Mouse (Mus musculus): ENCODE data around the gene Uggt2. TPM values are rescaled to one million over a fixed set of nuclear protein-coding genes. Genes with fewer than 3 reads are reported as not detected.

The Uggt2 gene
- 8.9 and 10.2 TPM in 2 replicates for polyA plus RNA-seq (2015; fragmentation: Nextera tagmentation; extraction: Ambion mirVana)

DNA sequence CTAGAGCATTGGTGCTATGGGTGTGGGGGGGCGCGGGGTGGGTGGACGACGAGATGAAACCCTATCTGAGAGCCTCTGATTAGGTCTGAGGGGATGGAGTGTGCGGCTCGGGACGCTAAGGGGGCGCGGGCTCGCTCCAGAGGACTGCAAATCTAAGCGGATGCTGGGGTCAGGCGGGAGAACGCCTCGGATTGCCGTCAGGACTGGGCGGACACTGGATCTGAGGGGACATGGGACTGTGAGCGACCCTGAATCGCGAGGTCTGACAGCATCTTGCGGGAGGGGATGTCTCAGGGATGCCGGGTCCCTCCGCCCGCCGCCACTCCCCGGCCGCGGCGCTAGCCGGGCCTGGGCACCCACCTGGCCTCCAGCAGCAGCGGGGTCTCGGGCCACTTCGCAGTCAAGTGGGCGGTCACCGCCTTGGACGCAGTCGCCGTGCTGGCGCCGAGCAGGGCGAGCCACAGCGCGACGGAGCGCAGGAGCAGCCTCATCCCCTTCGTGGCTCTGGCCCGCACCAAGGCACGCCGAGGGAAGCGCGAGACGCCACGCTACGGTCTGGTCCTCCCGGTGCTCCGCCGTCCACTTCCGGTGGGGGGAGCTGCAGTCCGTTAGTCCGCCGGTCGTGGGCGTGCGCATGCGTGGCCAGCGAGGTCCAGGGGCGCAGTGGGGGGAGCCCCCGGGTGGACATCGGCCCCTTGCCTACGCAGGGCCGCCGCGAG lies at the start of gene Uggt2:
Uggt2 (minus strand) TSS at position 580 of the 719 bp plus-strand sequence.
- peak within 1 kb of the TSS; percentile 67 for H3K4me3 ChIP-seq (replicated peaks; ENCODE audit: low read length)
- H3K4me2 ChIP-seq (ENCODE audit: low read depth, low read length): peak within 1 kb of the TSS; percentile 84
- peak; percentile 90 for ATAC-seq (ENCODE audit: insufficient read depth, low FRiP score)
- WGBS: under 1% methylated on average over 70 of the region's 72 CpGs
- no peaks in the 10 kb centered on the region for H3K36me3 ChIP-seq (ENCODE audit: control insufficient read depth, insufficient read depth, low read length)
- peak within 1 kb of the TSS; percentile 46; the same call in 1 of the 2 replicates for H3K27ac ChIP-seq (ENCODE audit: low read length)
- peak within 1 kb of the TSS; percentile 82 for H3K9ac ChIP-seq (ENCODE audit: low read length)
- H3K4me1 ChIP-seq (ENCODE audit: control insufficient read depth, insufficient read depth, low read length): no peaks in the 10 kb centered on the region
- H3K27me3 ChIP-seq (ENCODE audit: control insufficient read depth, insufficient read depth, low read length): no peaks in the 10 kb centered on the region
- no peaks in the 10 kb centered on the region for H3K9me3 ChIP-seq (replicated peaks; ENCODE audit: control insufficient read depth, low read length)

DNA sequence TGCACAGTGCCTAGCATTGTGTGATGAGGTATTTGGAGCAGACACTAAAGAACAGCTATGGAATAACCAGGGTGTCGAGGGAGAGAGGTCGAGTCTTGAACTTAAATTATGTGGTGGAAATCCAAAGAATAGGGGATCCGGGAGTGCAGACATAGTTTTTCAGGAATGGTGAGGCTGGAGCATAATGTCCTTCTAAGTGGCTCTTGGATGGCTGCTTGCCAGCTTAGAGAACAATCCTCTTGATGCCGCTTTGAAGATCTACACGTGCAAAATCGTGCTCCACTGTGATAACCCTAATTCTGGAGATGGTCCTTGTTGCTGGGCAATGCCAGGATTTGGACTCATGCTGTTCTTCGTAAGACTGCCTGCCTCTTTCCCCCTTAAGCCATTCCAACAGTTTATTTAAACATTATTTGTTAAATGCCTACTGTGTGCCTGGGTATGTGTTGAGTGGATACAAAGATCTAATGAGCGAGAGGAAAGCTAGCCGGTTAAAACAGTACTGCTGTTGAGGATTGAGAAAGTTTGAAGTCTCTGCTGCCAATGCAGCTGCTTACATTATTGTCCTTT lies 40.2 kb upstream of the Uggt2 start:
- Histone ChIP-seq H3K9me3 (replicated peaks; ENCODE audit: control insufficient read depth, low read length) (no peaks in the 10 kb centered on the region), H3K27me3 (ENCODE audit: control insufficient read depth, insufficient read depth, low read length) (peaks cover 20% of the 10 kb centered on the region)

GRCm38 (mm10) chr14:119138786-119139100 lies 39.5 kb upstream of the Uggt2 start:
- H3K9me3 ChIP-seq (replicated peaks; ENCODE audit: control insufficient read depth, low read length): no peaks in the 10 kb centered on the region
- H3K4me1 ChIP-seq (ENCODE audit: control insufficient read depth, insufficient read depth, low read length): peaks cover 9% of the 10 kb centered on the region; the same call in 1 of the 2 replicates
- H3K27ac ChIP-seq (ENCODE audit: low read length): no peak overlapping the region
- peak overlapping the region; percentile 67 for H3K4me3 ChIP-seq (replicated peaks; ENCODE audit: low read length)
- peaks cover 20% of the 10 kb centered on the region for H3K27me3 ChIP-seq (ENCODE audit: control insufficient read depth, insufficient read depth, low read length)
- ATAC-seq (ENCODE audit: insufficient read depth, low FRiP score): no peak
- H3K36me3 ChIP-seq (ENCODE audit: control insufficient read depth, insufficient read depth, low read length): no peaks in the 10 kb centered on the region
- WGBS: 2% methylated on average over 20 of the region's 20 CpGs
- H3K4me2 ChIP-seq (ENCODE audit: low read depth, low read length): peak overlapping the region; percentile 98
- H3K9ac ChIP-seq (ENCODE audit: low read length): peak overlapping the region; percentile 69; the same call in 1 of the 2 replicates

More for the DNA sequence above, 40.2 kb upstream of the Uggt2 start:
- ATAC-seq (ENCODE audit: insufficient read depth, low FRiP score): no peak
- 46% methylated on average over 9 of the region's 9 CpGs for WGBS
- H3K27ac ChIP-seq (ENCODE audit: low read length): no peak overlapping the region
- H3K4me3 ChIP-seq (replicated peaks; ENCODE audit: low read length): peak overlapping the region; percentile 67; the same call in 1 of the 2 replicates
- H3K4me1 ChIP-seq (ENCODE audit: control insufficient read depth, insufficient read depth, low read length): peaks cover 9% of the 10 kb centered on the region; the same call in 1 of the 2 replicates
- H3K9ac ChIP-seq (ENCODE audit: low read length): no peak overlapping the region
- H3K36me3 ChIP-seq (ENCODE audit: control insufficient read depth, insufficient read depth, low read length): no peaks in the 10 kb centered on the region
- peak overlapping the region; percentile 98 for H3K4me2 ChIP-seq (ENCODE audit: low read depth, low read length)

DNA sequence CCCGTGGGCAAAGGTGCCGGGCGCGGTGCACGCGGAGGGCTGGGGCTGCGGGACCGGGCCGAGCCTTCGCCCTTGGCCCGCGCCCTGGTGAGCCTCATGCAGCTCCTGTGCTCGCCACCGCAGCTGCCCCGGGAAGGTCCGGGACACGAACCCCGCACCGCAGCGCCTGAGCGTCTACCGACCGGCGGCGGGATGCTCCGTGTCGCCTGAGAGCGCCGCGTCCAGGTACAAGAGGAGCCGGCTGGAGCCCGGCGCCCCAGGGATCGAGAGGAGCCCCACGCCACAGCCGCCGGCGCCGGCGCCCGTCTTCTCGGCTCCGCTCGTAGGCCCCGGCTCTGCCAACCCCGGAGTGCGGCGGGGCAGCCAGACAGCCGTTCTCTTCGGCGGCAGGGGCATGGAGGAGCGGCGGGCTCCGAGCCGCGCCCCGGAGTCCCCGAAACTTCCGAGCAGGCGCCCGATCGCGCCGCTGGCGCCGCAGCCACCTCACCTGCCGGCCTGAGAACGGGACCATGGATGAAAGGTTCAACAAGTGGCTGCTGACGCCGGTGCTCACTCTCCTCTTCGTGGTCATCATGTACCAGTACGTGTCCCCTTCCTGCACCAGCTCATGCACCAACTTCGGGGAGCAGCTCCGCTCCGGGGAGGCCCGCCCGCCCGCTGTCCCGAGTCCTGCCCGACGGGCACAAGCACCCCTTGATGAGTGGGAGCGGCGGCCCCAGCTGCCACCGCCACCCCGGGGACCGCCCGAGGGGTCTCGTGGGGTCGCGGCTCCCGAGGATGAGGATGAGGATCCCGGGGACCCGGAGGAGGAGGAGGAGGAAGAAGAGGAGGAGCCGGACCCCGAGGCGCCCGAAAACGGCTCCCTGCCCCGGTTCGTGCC lies 38.9 kb upstream of the Uggt2 start, which contains the start of gene Hs6st3:
Hs6st3 (plus strand) TSS at position 436 of the 880 bp plus-strand sequence.
- H3K27ac ChIP-seq (ENCODE audit: low read length): no peak within 1 kb of the TSS
- no peaks in the 10 kb centered on the region for H3K9me3 ChIP-seq (replicated peaks; ENCODE audit: control insufficient read depth, low read length)
- H3K9ac ChIP-seq (ENCODE audit: low read length): peak within 1 kb of the TSS; percentile 69
- peaks cover 9% of the 10 kb centered on the region; the same call in 1 of the 2 replicates for H3K4me1 ChIP-seq (ENCODE audit: control insufficient read depth, insufficient read depth, low read length)
- ATAC-seq (ENCODE audit: insufficient read depth, low FRiP score): peak; percentile 51
- peak within 1 kb of the TSS; percentile 98 for H3K4me2 ChIP-seq (ENCODE audit: low read depth, low read length)
- H3K36me3 ChIP-seq (ENCODE audit: control insufficient read depth, insufficient read depth, low read length): no peaks in the 10 kb centered on the region
- H3K27me3 ChIP-seq (ENCODE audit: control insufficient read depth, insufficient read depth, low read length): peaks cover 20% of the 10 kb centered on the region
- H3K4me3 ChIP-seq (replicated peaks; ENCODE audit: low read length): peak within 1 kb of the TSS; percentile 67
- under 1% methylated on average over 97 of the region's 100 CpGs for WGBS

GRCm38 (mm10) chr14:119137512-119137905 lies 38.3 kb upstream of the Uggt2 start:
- peak overlapping the region; percentile 98 for H3K4me2 ChIP-seq (ENCODE audit: low read depth, low read length)
- no peak overlapping the region for H3K27ac ChIP-seq (ENCODE audit: low read length)
- WGBS: under 1% methylated on average over 38 of the region's 38 CpGs

GRCm38 (mm10) chr14:119127330-119127729 lies 28.1 kb upstream of the Uggt2 start:
- WGBS: 91% methylated on average over 2 of the region's 2 CpGs
- no peaks in the 10 kb centered on the region for H3K36me3 ChIP-seq (ENCODE audit: control insufficient read depth, insufficient read depth, low read length)
- no peak overlapping the region for H3K27ac ChIP-seq (ENCODE audit: low read length)

More at GRCm38 (mm10) chr14:119137512-119137905, 38.3 kb upstream of the Uggt2 start:
- Histone ChIP-seq H3K27me3 (ENCODE audit: control insufficient read depth, insufficient read depth, low read length) (peaks cover 20% of the 10 kb centered on the region), H3K4me3 (replicated peaks; ENCODE audit: low read length) (peak overlapping the region; percentile 67), H3K36me3 (ENCODE audit: control insufficient read depth, insufficient read depth, low read length) (no peaks in the 10 kb centered on the region), H3K9ac (ENCODE audit: low read length) (peak overlapping the region; percentile 69), H3K4me1 (ENCODE audit: control insufficient read depth, insufficient read depth, low read length) (peaks cover 9% of the 10 kb centered on the region; the same call in 1 of the 2 replicates), H3K9me3 (replicated peaks; ENCODE audit: control insufficient read depth, low read length) (no peaks in the 10 kb centered on the region)
- peak; percentile 83 for ATAC-seq (ENCODE audit: insufficient read depth, low FRiP score)

GRCm38 (mm10) chr14:119125840-119126239 lies 26.6 kb upstream of the Uggt2 start:
- Histone ChIP-seq H3K9ac (ENCODE audit: low read length) (no peak overlapping the region), H3K4me3 (replicated peaks; ENCODE audit: low read length) (no peak overlapping the region), H3K27ac (ENCODE audit: low read length) (no peak overlapping the region), H3K27me3 (ENCODE audit: control insufficient read depth, insufficient read depth, low read length) (no peaks in the 10 kb centered on the region), H3K4me2 (ENCODE audit: low read depth, low read length) (no peak overlapping the region), H3K36me3 (ENCODE audit: control insufficient read depth, insufficient read depth, low read length) (no peaks in the 10 kb centered on the region), H3K9me3 (replicated peaks; ENCODE audit: control insufficient read depth, low read length) (no peaks in the 10 kb centered on the region), H3K4me1 (ENCODE audit: control insufficient read depth, insufficient read depth, low read length) (peaks cover 4% of the 10 kb centered on the region)
- no peak for ATAC-seq (ENCODE audit: insufficient read depth, low FRiP score)
- 81% methylated on average over 4 of the region's 4 CpGs for WGBS

More at GRCm38 (mm10) chr14:119127330-119127729, 28.1 kb upstream of the Uggt2 start:
- no peaks in the 10 kb centered on the region for H3K9me3 ChIP-seq (replicated peaks; ENCODE audit: control insufficient read depth, low read length)
- H3K27me3 ChIP-seq (ENCODE audit: control insufficient read depth, insufficient read depth, low read length): no peaks in the 10 kb centered on the region
- ATAC-seq (ENCODE audit: insufficient read depth, low FRiP score): peak; percentile 5; the same call in 1 of the 2 replicates
- no peak overlapping the region for H3K9ac ChIP-seq (ENCODE audit: low read length)
- peaks cover 4% of the 10 kb centered on the region for H3K4me1 ChIP-seq (ENCODE audit: control insufficient read depth, insufficient read depth, low read length)
- no peak overlapping the region for H3K4me3 ChIP-seq (replicated peaks; ENCODE audit: low read length)
- no peak overlapping the region for H3K4me2 ChIP-seq (ENCODE audit: low read depth, low read length)

GRCm38 (mm10) chr14:119124061-119124460 lies 24.8 kb upstream of the Uggt2 start:
- H3K4me1 ChIP-seq (ENCODE audit: control insufficient read depth, insufficient read depth, low read length): peaks cover 4% of the 10 kb centered on the region
- WGBS: 21% methylated on average over 3 of the region's 3 CpGs
- peak; percentile 68; the same call in 1 of the 2 replicates for ATAC-seq (ENCODE audit: insufficient read depth, low FRiP score)
- H3K27ac ChIP-seq (ENCODE audit: low read length): no peak overlapping the region
- no peaks in the 10 kb centered on the region for H3K36me3 ChIP-seq (ENCODE audit: control insufficient read depth, insufficient read depth, low read length)
- H3K4me2 ChIP-seq (ENCODE audit: low read depth, low read length): peak overlapping the region; percentile 57
- H3K27me3 ChIP-seq (ENCODE audit: control insufficient read depth, insufficient read depth, low read length): no peaks in the 10 kb centered on the region
- no peaks in the 10 kb centered on the region for H3K9me3 ChIP-seq (replicated peaks; ENCODE audit: control insufficient read depth, low read length)
- H3K4me3 ChIP-seq (replicated peaks; ENCODE audit: low read length): peak overlapping the region; percentile 38
- H3K9ac ChIP-seq (ENCODE audit: low read length): 0 out of 2 replicates have a peak overlapping the region, but pooled peaks have one; percentile 24

All from stomach, embryonic 16.5 days (tissue).